Mouse (Mus musculus): Measurements from ENCODE around the gene Klhl29. TPM values are rescaled to one million over a fixed set of nuclear protein-coding genes. Genes with fewer than 3 reads are reported as not detected.
"Not testable (repeated sequence)": the region's sequence is repeated elsewhere in the genome, so short reads cannot be mapped to it uniquely, and the experiment has no call there.

The Klhl29 gene
- total RNA-seq, 1 experiment, result 0.22 TPM

- in situ Hi-C loops (cut with MboI; ENCODE audit: low sequenced_read_pairs in 2 of 2, unreplicated experiment in 2 of 2), result no loop called here
- Histone ChIP-seq H3K4me1 (ENCODE audit: control insufficient read depth in 2 of 2, insufficient read depth in 2 of 2, low read length in 2 of 2, poor library complexity in 1 of 2) (no peaks in the 10 kb centered on the region), H3K9me3 (ENCODE audit: control insufficient read depth, insufficient read depth, low read depth, low read length) (no peaks in the 10 kb centered on the region), H3K9ac (ENCODE audit: insufficient read depth, low read depth, low read length, poor library complexity, severe bottlenecking) (no peak overlapping the region), H3K27ac (ENCODE audit: insufficient read depth, low read depth, low read length, poor library complexity, severe bottlenecking) (no peak overlapping the region), H3K4me3 (ENCODE audit: insufficient read depth in 1 of 2, low read depth in 1 of 2, low read length in 2 of 2, poor library complexity in 1 of 2, severe bottlenecking in 1 of 2) (no peak overlapping the region), H3K36me3 (ENCODE audit: control insufficient read depth, insufficient read depth, low read length, poor library complexity, severe bottlenecking) (no peaks in the 10 kb centered on the region)
- TF ChIP-seq HCFC1 (IDR thresholded peaks at IDR 0.05; ENCODE audit: borderline replicate concordance, insufficient read depth, low read length), result no peak
- TF ChIP-seq CHD2 (IDR thresholded peaks at IDR 0.05; ENCODE audit: low read depth, low read length), result no peak
- no peak for TF ChIP-seq ZNF384 (IDR thresholded peaks at IDR 0.05; ENCODE audit: low read depth, low read length)
- no peak for TF ChIP-seq ZC3H11A (IDR thresholded peaks at IDR 0.05; ENCODE audit: borderline replicate concordance, low read depth, low read length)
- no peak for TF ChIP-seq MAFK (IDR thresholded peaks at IDR 0.05; ENCODE audit: insufficient read depth, low read depth, low read length)
- DNase-seq (ENCODE audit: low read depth, low spot score), result no peak
These were observed 22.7 kb downstream of the Klhl29 start for GRCm38 (mm10) chr12:5352771-5353170.

GRCm38 (mm10) chr12:5350491-5351285, 24.8 kb downstream of the Klhl29 start:
- TF ChIP-seq ZC3H11A (IDR thresholded peaks at IDR 0.05; ENCODE audit: borderline replicate concordance, low read depth, low read length) (no peak), ZNF384 (IDR thresholded peaks at IDR 0.05; ENCODE audit: low read depth, low read length) (no peak), MAFK (IDR thresholded peaks at IDR 0.05; ENCODE audit: insufficient read depth, low read depth, low read length) (no peak), CHD2 (IDR thresholded peaks at IDR 0.05; ENCODE audit: low read depth, low read length) (no peak), HCFC1 (IDR thresholded peaks at IDR 0.05; ENCODE audit: borderline replicate concordance, insufficient read depth, low read length) (no peak)
- H3K9ac ChIP-seq (ENCODE audit: insufficient read depth, low read depth, low read length, poor library complexity, severe bottlenecking), result no peak overlapping the region
- no peaks in the 10 kb centered on the region for H3K9me3 ChIP-seq (ENCODE audit: control insufficient read depth, insufficient read depth, low read depth, low read length)
- H3K4me3 ChIP-seq (ENCODE audit: insufficient read depth in 1 of 2, low read depth in 1 of 2, low read length in 2 of 2, poor library complexity in 1 of 2, severe bottlenecking in 1 of 2), result no peak overlapping the region
- in situ Hi-C loops (cut with MboI; ENCODE audit: low sequenced_read_pairs in 2 of 2, unreplicated experiment in 2 of 2), result no loop called here
- no peaks in the 10 kb centered on the region for H3K4me1 ChIP-seq (ENCODE audit: control insufficient read depth in 2 of 2, insufficient read depth in 2 of 2, low read length in 2 of 2, poor library complexity in 1 of 2)
- no peak overlapping the region for H3K27ac ChIP-seq (ENCODE audit: insufficient read depth, low read depth, low read length, poor library complexity, severe bottlenecking)
- no peak for DNase-seq (ENCODE audit: low read depth, low spot score)
- H3K36me3 ChIP-seq (ENCODE audit: control insufficient read depth, insufficient read depth, low read length, poor library complexity, severe bottlenecking), result no peaks in the 10 kb centered on the region

DNA sequence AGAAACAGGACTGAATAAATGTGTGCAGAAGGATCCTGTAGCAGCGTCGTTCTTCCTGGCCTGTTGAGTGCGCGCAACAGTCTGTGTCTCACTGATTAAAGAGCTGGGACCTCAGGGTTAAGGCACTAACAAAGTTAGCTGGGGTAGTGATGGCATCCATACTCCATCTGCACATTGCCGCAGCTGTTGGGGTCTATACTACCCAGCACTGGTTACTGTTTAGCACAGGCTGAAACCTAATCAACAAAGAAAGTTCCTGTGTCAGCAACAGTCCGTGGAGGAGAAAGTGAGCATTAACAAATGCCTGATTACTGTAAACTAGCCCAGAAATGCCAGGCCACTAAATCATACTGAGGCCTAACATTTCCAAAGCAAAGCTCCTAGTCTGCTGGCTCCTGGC, 30.4 kb downstream of the Klhl29 start:
- TF ChIP-seq MAFK (IDR thresholded peaks at IDR 0.05; ENCODE audit: insufficient read depth, low read depth, low read length), result no peak
- TF ChIP-seq CHD2 (IDR thresholded peaks at IDR 0.05; ENCODE audit: low read depth, low read length), result no peak
- no peak for TF ChIP-seq HCFC1 (IDR thresholded peaks at IDR 0.05; ENCODE audit: borderline replicate concordance, insufficient read depth, low read length)
- no peak for TF ChIP-seq ZNF384 (IDR thresholded peaks at IDR 0.05; ENCODE audit: low read depth, low read length)
- TF ChIP-seq ZC3H11A (IDR thresholded peaks at IDR 0.05; ENCODE audit: borderline replicate concordance, low read depth, low read length), result no peak
- in situ Hi-C loops (cut with MboI; ENCODE audit: low sequenced_read_pairs in 2 of 2, unreplicated experiment in 2 of 2), result no loop called here
- Histone ChIP-seq H3K27ac (ENCODE audit: insufficient read depth, low read depth, low read length, poor library complexity, severe bottlenecking) (no peak overlapping the region), H3K36me3 (ENCODE audit: control insufficient read depth, insufficient read depth, low read length, poor library complexity, severe bottlenecking) (no peaks in the 10 kb centered on the region), H3K9me3 (ENCODE audit: control insufficient read depth, insufficient read depth, low read depth, low read length) (no peaks in the 10 kb centered on the region), H3K4me1 (ENCODE audit: control insufficient read depth in 2 of 2, insufficient read depth in 2 of 2, low read length in 2 of 2, poor library complexity in 1 of 2) (no peaks in the 10 kb centered on the region), H3K4me3 (ENCODE audit: insufficient read depth in 1 of 2, low read depth in 1 of 2, low read length in 2 of 2, poor library complexity in 1 of 2, severe bottlenecking in 1 of 2) (no peak overlapping the region), H3K9ac (ENCODE audit: insufficient read depth, low read depth, low read length, poor library complexity, severe bottlenecking) (no peak overlapping the region)
- DNase-seq (ENCODE audit: low read depth, low spot score), result no peak

DNA sequence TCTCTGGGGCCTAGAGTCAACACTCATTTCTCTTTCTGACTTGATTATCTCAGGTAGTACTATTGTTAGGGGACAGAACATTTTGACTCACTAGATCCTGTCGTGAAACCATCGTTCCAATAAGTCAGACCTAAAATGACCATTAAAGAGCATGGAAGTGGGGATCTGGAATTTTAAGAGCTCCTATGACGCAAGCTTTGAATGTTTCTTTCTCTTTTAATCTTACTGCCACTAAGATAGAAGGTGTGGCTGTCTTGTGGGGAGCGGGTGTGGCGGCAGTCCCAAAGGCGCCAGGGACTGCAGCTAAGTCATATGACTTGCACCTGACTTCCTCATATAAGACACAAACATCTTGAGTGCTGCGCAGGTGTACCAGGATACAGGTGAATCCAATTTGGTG, 31.0 kb downstream of the Klhl29 start:
- H3K4me3 ChIP-seq (ENCODE audit: insufficient read depth in 1 of 2, low read depth in 1 of 2, low read length in 2 of 2, poor library complexity in 1 of 2, severe bottlenecking in 1 of 2); H3K36me3 ChIP-seq (ENCODE audit: control insufficient read depth, insufficient read depth, low read length, poor library complexity, severe bottlenecking); H3K9me3 ChIP-seq (ENCODE audit: control insufficient read depth, insufficient read depth, low read depth, low read length); H3K27ac ChIP-seq (ENCODE audit: insufficient read depth, low read depth, low read length, poor library complexity, severe bottlenecking); DNase-seq (ENCODE audit: low read depth, low spot score); in situ Hi-C loops (cut with MboI; ENCODE audit: low sequenced_read_pairs in 2 of 2, unreplicated experiment in 2 of 2); H3K9ac ChIP-seq (ENCODE audit: insufficient read depth, low read depth, low read length, poor library complexity, severe bottlenecking); H3K4me1 ChIP-seq (ENCODE audit: control insufficient read depth in 2 of 2, insufficient read depth in 2 of 2, low read length in 2 of 2, poor library complexity in 1 of 2): not testable (repeated sequence)

DNA sequence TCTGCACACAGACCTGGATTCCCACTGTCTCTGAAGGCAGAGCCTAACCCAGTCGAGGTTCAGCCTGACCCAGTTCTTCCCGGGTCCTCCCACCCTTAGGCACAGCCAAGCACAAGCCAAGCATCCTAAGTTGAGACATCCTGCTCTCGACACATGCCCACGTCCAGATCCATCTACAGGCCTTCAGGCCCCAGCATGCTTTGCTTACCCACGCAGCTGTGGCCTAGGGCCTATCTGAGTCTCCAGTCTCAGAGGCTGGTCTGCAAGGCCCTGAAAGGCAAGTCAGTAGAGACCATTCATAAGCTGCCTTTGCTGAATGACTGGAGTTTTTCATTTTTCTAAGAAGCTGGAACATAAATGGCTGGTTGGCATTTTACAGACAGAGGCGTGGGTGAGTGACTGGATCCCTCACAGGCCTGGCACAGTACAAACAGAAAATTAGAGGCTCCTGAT, 35.3 kb downstream of the Klhl29 start:
- H3K27ac ChIP-seq (ENCODE audit: insufficient read depth, low read depth, low read length, poor library complexity, severe bottlenecking), result no peak overlapping the region
- H3K9me3 ChIP-seq (ENCODE audit: control insufficient read depth, insufficient read depth, low read depth, low read length), result no peaks in the 10 kb centered on the region
- TF ChIP-seq HCFC1 (IDR thresholded peaks at IDR 0.05; ENCODE audit: borderline replicate concordance, insufficient read depth, low read length) (no peak), ZNF384 (IDR thresholded peaks at IDR 0.05; ENCODE audit: low read depth, low read length) (no peak), CHD2 (IDR thresholded peaks at IDR 0.05; ENCODE audit: low read depth, low read length) (no peak)
- no peaks in the 10 kb centered on the region for H3K4me1 ChIP-seq (ENCODE audit: control insufficient read depth in 2 of 2, insufficient read depth in 2 of 2, low read length in 2 of 2, poor library complexity in 1 of 2)
- no peak for DNase-seq (ENCODE audit: low read depth, low spot score)
- in situ Hi-C loops (cut with MboI; ENCODE audit: low sequenced_read_pairs in 2 of 2, unreplicated experiment in 2 of 2), result no loop called here
- H3K4me3 ChIP-seq (ENCODE audit: insufficient read depth in 1 of 2, low read depth in 1 of 2, low read length in 2 of 2, poor library complexity in 1 of 2, severe bottlenecking in 1 of 2), result no peak overlapping the region
- no peak overlapping the region for H3K9ac ChIP-seq (ENCODE audit: insufficient read depth, low read depth, low read length, poor library complexity, severe bottlenecking)
- no peaks in the 10 kb centered on the region for H3K36me3 ChIP-seq (ENCODE audit: control insufficient read depth, insufficient read depth, low read length, poor library complexity, severe bottlenecking)

All from ES-E14 (cell line).